25 mouse cellular contexts compared by ENCODE assay signal in genomic region chr14:8200769-8201168, GRCm38 (mm10). TPM values are rescaled to one million over a fixed set of nuclear protein-coding genes. Genes with fewer than 3 reads are reported as not detected.
DNase-seq lines count a peak whose midpoint lies in the region; ATAC-seq and TF ChIP-seq lines count a peak whose summit lies in the region.
"Had no signal": no experiment of that assay in that cellular context is flagged by ENCODE, and none has a peak within 500 bp of the region (broad histone marks: within the 10 kb centered on the region; RNA-seq: fewer than 3 reads in every experiment).

No protein-coding gene starts in this region.

- DNase-seq in forebrain, embryonic 14.5 days (ENCODE audit: low spot score): peak; percentile 44
- no peak for DNase-seq in forebrain, embryonic 11.5 days (ENCODE audit: low spot score)
- no peak for DNase-seq in frontal cortex, adult 2 months (ENCODE audit: extremely low spot score in 1 of 2, low spot score in 1 of 2)
- peak; percentile 39 for DNase-seq in heart, postnatal 0 days (ENCODE audit: low spot score)
- DNase-seq in heart, embryonic 10.5 days (ENCODE audit: low spot score): no peak
- DNase-seq in lung, embryonic 14.5 days: peak; percentile 42
- no peak for DNase-seq in lung, postnatal 0 days (ENCODE audit: low spot score)
- DNase-seq: adrenal gland, postnatal 10 days; cerebellum, adult 18-20 months; embryo, embryonic 11 days; gastrocnemius, postnatal 10 days; heart, postnatal 4 days; kidney, adult 8-10 months had no signal

- no peak for TF ChIP-seq EP300 in heart, postnatal 0 days (IDR thresholded peaks at IDR 0.05; ENCODE audit: low read depth)
- no peak for TF ChIP-seq EP300 in lung, postnatal 0 days (IDR thresholded peaks at IDR 0.05)

- H3K9me3 ChIP-seq in forebrain, embryonic 14.5 days (replicated peaks; ENCODE audit: control insufficient read depth, low read length): no peaks in the 10 kb centered on the region
- H3K9me3 ChIP-seq in forebrain, embryonic 11.5 days (ENCODE audit: control insufficient read depth, low read length): no peaks in the 10 kb centered on the region
- no peaks in the 10 kb centered on the region for H3K9me3 ChIP-seq in heart, postnatal 0 days (replicated peaks; ENCODE audit: control insufficient read depth, low read length)
- no peaks in the 10 kb centered on the region for H3K9me3 ChIP-seq in heart, embryonic 10.5 days
- no peaks in the 10 kb centered on the region for H3K9me3 ChIP-seq in lung, embryonic 14.5 days (ENCODE audit: low read depth, low read length)
- no peaks in the 10 kb centered on the region for H3K9me3 ChIP-seq in lung, postnatal 0 days (ENCODE audit: low read length)
- H3K9me3 ChIP-seq: embryonic facial prominence, embryonic 15.5 days; hindbrain, embryonic 13.5 days had no signal

- H3K4me3 ChIP-seq in forebrain, embryonic 14.5 days (ENCODE audit: low read depth, low read length): no peak overlapping the region
- H3K4me3 ChIP-seq in forebrain, embryonic 11.5 days (ENCODE audit: low read depth, low read length): no peak overlapping the region
- H3K4me3 ChIP-seq in heart, postnatal 0 days (ENCODE audit: low read depth, low read length): no peak overlapping the region
- H3K4me3 ChIP-seq in heart, embryonic 10.5 days: no peak overlapping the region
- H3K4me3 ChIP-seq in lung, embryonic 14.5 days (ENCODE audit: low read depth, low read length): no peak overlapping the region
- H3K4me3 ChIP-seq in lung, postnatal 0 days (ENCODE audit: low read depth, low read length): no peak overlapping the region
- H3K4me3 ChIP-seq: embryonic facial prominence, embryonic 15.5 days; erythroblast, embryonic 14.5 days; heart, adult 2 months; hindbrain, embryonic 13.5 days had no signal

- H3K27me3 ChIP-seq in forebrain, embryonic 14.5 days (replicated peaks; ENCODE audit: control insufficient read depth, insufficient read depth, low read length): no peaks in the 10 kb centered on the region
- H3K27me3 ChIP-seq in forebrain, embryonic 11.5 days (ENCODE audit: control insufficient read depth, insufficient read depth, low read length): no peaks in the 10 kb centered on the region
- no peaks in the 10 kb centered on the region for H3K27me3 ChIP-seq in heart, postnatal 0 days (ENCODE audit: control insufficient read depth, insufficient read depth, low read length)
- no peaks in the 10 kb centered on the region for H3K27me3 ChIP-seq in heart, embryonic 10.5 days (ENCODE audit: insufficient read depth, poor library complexity, severe bottlenecking)
- H3K27me3 ChIP-seq in lung, embryonic 14.5 days (ENCODE audit: insufficient read depth, low read length): no peaks in the 10 kb centered on the region
- H3K27me3 ChIP-seq in lung, postnatal 0 days (replicated peaks; ENCODE audit: insufficient read depth, low read length): no peaks in the 10 kb centered on the region
- H3K27me3 ChIP-seq: embryonic facial prominence, embryonic 15.5 days; hindbrain, embryonic 13.5 days had no signal

- H3K4me1 ChIP-seq in forebrain, embryonic 14.5 days (ENCODE audit: control insufficient read depth, insufficient read depth, low read length): 0 out of 2 replicates have a peak, but pooled peaks cover 3% of the 10 kb centered on the region
- no peaks in the 10 kb centered on the region for H3K4me1 ChIP-seq in forebrain, embryonic 11.5 days (replicated peaks; ENCODE audit: control insufficient read depth, insufficient read depth, low read length)
- no peaks in the 10 kb centered on the region for H3K4me1 ChIP-seq in heart, postnatal 0 days (ENCODE audit: control insufficient read depth, insufficient read depth)
- H3K4me1 ChIP-seq in heart, embryonic 10.5 days: peaks cover 1% of the 10 kb centered on the region; the same call in 1 of the 2 replicates
- no peaks in the 10 kb centered on the region for H3K4me1 ChIP-seq in lung, embryonic 14.5 days (ENCODE audit: insufficient read depth)
- no peaks in the 10 kb centered on the region for H3K4me1 ChIP-seq in lung, postnatal 0 days (ENCODE audit: insufficient read depth, low read depth, low read length)
- H3K4me1 ChIP-seq: embryonic facial prominence, embryonic 15.5 days; hindbrain, embryonic 13.5 days had no signal

- H3K36me3 ChIP-seq in forebrain, embryonic 14.5 days (ENCODE audit: control insufficient read depth, insufficient read depth, low read length): no peaks in the 10 kb centered on the region
- H3K36me3 ChIP-seq in forebrain, embryonic 11.5 days (ENCODE audit: control insufficient read depth, insufficient read depth, low read length): no peaks in the 10 kb centered on the region
- no peaks in the 10 kb centered on the region for H3K36me3 ChIP-seq in heart, postnatal 0 days (replicated peaks; ENCODE audit: control insufficient read depth, insufficient read depth, low read length)
- no peaks in the 10 kb centered on the region for H3K36me3 ChIP-seq in heart, embryonic 10.5 days
- no peaks in the 10 kb centered on the region for H3K36me3 ChIP-seq in lung, embryonic 14.5 days (ENCODE audit: insufficient read depth)
- H3K36me3 ChIP-seq in lung, postnatal 0 days (ENCODE audit: insufficient read depth, low read length): no peaks in the 10 kb centered on the region
- H3K36me3 ChIP-seq: embryonic facial prominence, embryonic 15.5 days; hindbrain, embryonic 13.5 days had no signal

- 60% methylated on average over 5 of the region's 5 CpGs for WGBS in forebrain, embryonic 14.5 days
- 82% methylated on average over 5 of the region's 5 CpGs for WGBS in forebrain, embryonic 11.5 days
- 37% methylated on average over 5 of the region's 5 CpGs for WGBS in heart, postnatal 0 days
- WGBS in heart, embryonic 10.5 days: 85% methylated on average over 5 of the region's 5 CpGs
- 55% methylated on average over 5 of the region's 5 CpGs for WGBS in lung, embryonic 14.5 days
- 66% methylated on average over 5 of the region's 5 CpGs for WGBS in lung, postnatal 0 days

- TF ChIP-seq CTCF in heart, postnatal 0 days (IDR thresholded peaks at IDR 0.05; ENCODE audit: low read depth): no peak
- TF ChIP-seq CTCF in lung, embryonic 14.5 days (IDR thresholded peaks at IDR 0.05; ENCODE audit: low read depth): no peak
- no peak for TF ChIP-seq CTCF in lung, postnatal 0 days (IDR thresholded peaks at IDR 0.05)

- H3K4me2 ChIP-seq in forebrain, embryonic 14.5 days (ENCODE audit: low read length): no peak overlapping the region
- no peak overlapping the region for H3K4me2 ChIP-seq in forebrain, embryonic 11.5 days (ENCODE audit: low read depth, low read length, severe bottlenecking)
- H3K4me2 ChIP-seq in heart, postnatal 0 days (ENCODE audit: low read depth, low read length): peak overlapping the region; percentile 6; the same call in 1 of the 2 replicates
- H3K4me2 ChIP-seq in lung, embryonic 14.5 days: no peak overlapping the region
- no peak overlapping the region for H3K4me2 ChIP-seq in lung, postnatal 0 days (replicated peaks; ENCODE audit: low read depth, low read length)
- H3K4me2 ChIP-seq: embryonic facial prominence, embryonic 15.5 days; hindbrain, embryonic 13.5 days had no signal

- no peak for ATAC-seq in forebrain, embryonic 14.5 days
- ATAC-seq in forebrain, embryonic 11.5 days (replicated peaks; ENCODE audit: low FRiP score): no peak
- peak; percentile 36; the same call in 1 of the 2 replicates for ATAC-seq in frontal cortex, adult (ENCODE audit: low TSS enrichment)
- peak; percentile 75 for ATAC-seq in heart, postnatal 0 days (ENCODE audit: insufficient read depth, low read depth)
- no peak; the same call in 1 of the 2 replicates for ATAC-seq in lung, embryonic 14.5 days (ENCODE audit: insufficient read depth)
- no peak for ATAC-seq in lung, postnatal 0 days
- ATAC-seq: inflammation-experienced regulatory T-cells, adult 6 months; intestine, postnatal 0 days had no signal

- H3K9ac ChIP-seq in forebrain, embryonic 14.5 days (ENCODE audit: low read length): no peak overlapping the region
- H3K9ac ChIP-seq in forebrain, embryonic 11.5 days (ENCODE audit: low read length): no peak overlapping the region
- H3K9ac ChIP-seq in heart, postnatal 0 days (replicated peaks; ENCODE audit: low read depth, low read length): no peak overlapping the region
- no peak overlapping the region for H3K9ac ChIP-seq in lung, embryonic 14.5 days
- no peak overlapping the region for H3K9ac ChIP-seq in lung, postnatal 0 days (replicated peaks; ENCODE audit: low read depth)
- H3K9ac ChIP-seq: embryonic facial prominence, embryonic 15.5 days; hindbrain, embryonic 13.5 days had no signal

- no peak overlapping the region for H3K27ac ChIP-seq in forebrain, embryonic 14.5 days (ENCODE audit: low read depth, low read length)
- no peak overlapping the region for H3K27ac ChIP-seq in forebrain, embryonic 11.5 days (ENCODE audit: low read depth, low read length)
- no peak overlapping the region; the same call in 1 of the 2 replicates for H3K27ac ChIP-seq in heart, postnatal 0 days (ENCODE audit: low read depth)
- no peak overlapping the region for H3K27ac ChIP-seq in heart, embryonic 10.5 days
- no peak overlapping the region for H3K27ac ChIP-seq in lung, embryonic 14.5 days (ENCODE audit: low read depth)
- H3K27ac ChIP-seq in lung, postnatal 0 days (ENCODE audit: low read length): no peak overlapping the region
- H3K27ac ChIP-seq: embryonic facial prominence, embryonic 15.5 days; heart, adult 2 months; hindbrain, embryonic 13.5 days had no signal

RNA-seq across cellular contexts. Expression of gene Kctd6, which starts 13.2 kb away (rescaled TPM):
- 7.0 and 8.4 TPM in 2 replicates for polyA plus RNA-seq in forebrain, embryonic 14.5 days (2014; fragmentation: Nextera tagmentation; extraction: Ambion mirVana)
- polyA plus RNA-seq in forebrain, embryonic 11.5 days (2014; fragmentation: Nextera tagmentation; extraction: Ambion mirVana): 13.7 and 14.3 TPM in 2 replicates
- polyA plus RNA-seq in frontal cortex, adult 2 months (2012; rRNA removed): 35.9 and 36.3 TPM in 2 replicates
- 5.8 and 7.9 TPM in 2 replicates for total RNA-seq in heart, postnatal 0 days (2014; rRNA removed; ENCODE audit: low replicate concordance)
- 11.4 and 12.6 TPM in 2 replicates for polyA plus RNA-seq in heart, postnatal 0 days (2015; fragmentation: Nextera tagmentation; extraction: Ambion mirVana)
- 3.5 and 7.2 TPM in 2 replicates for polyA plus RNA-seq in heart, embryonic 10.5 days (2016; fragmentation: Nextera tagmentation; extraction: Ambion mirVana)
- 15.6 and 16.6 TPM in 2 replicates for polyA plus RNA-seq in lung, embryonic 14.5 days (2014; fragmentation: Nextera tagmentation; extraction: Ambion mirVana)
- polyA plus RNA-seq in lung, postnatal 0 days (2015; fragmentation: Nextera tagmentation; extraction: Ambion mirVana): 18.5 and 19.5 TPM in 2 replicates

RNA-seq across cellular contexts. Expression of gene Pdhb, which starts 27.9 kb away (rescaled TPM):
- polyA plus RNA-seq in forebrain, embryonic 14.5 days (2014; fragmentation: Nextera tagmentation; extraction: Ambion mirVana): 240 and 252 TPM in 2 replicates
- polyA plus RNA-seq in forebrain, embryonic 11.5 days (2014; fragmentation: Nextera tagmentation; extraction: Ambion mirVana): 202 and 213 TPM in 2 replicates
- polyA plus RNA-seq in frontal cortex, adult 2 months (2012; rRNA removed): 220 and 233 TPM in 2 replicates
- total RNA-seq in heart, postnatal 0 days (2014; rRNA removed; ENCODE audit: low replicate concordance): 535 and 560 TPM in 2 replicates
- 1,048 and 1,051 TPM in 2 replicates for polyA plus RNA-seq in heart, postnatal 0 days (2015; fragmentation: Nextera tagmentation; extraction: Ambion mirVana)
- 332 and 445 TPM in 2 replicates for polyA plus RNA-seq in heart, embryonic 10.5 days (2016; fragmentation: Nextera tagmentation; extraction: Ambion mirVana)
- 166 and 173 TPM in 2 replicates for polyA plus RNA-seq in lung, embryonic 14.5 days (2014; fragmentation: Nextera tagmentation; extraction: Ambion mirVana)
- 129 and 140 TPM in 2 replicates for polyA plus RNA-seq in lung, postnatal 0 days (2015; fragmentation: Nextera tagmentation; extraction: Ambion mirVana)

RNA-seq across cellular contexts. Expression of gene Acox2, which starts 58.4 kb away (rescaled TPM):
- polyA plus RNA-seq in forebrain, embryonic 14.5 days (2014; fragmentation: Nextera tagmentation; extraction: Ambion mirVana): not detected in 2 replicates
- not detected in 2 replicates for polyA plus RNA-seq in forebrain, embryonic 11.5 days (2014; fragmentation: Nextera tagmentation; extraction: Ambion mirVana)
- 0.15 and 0.26 TPM in 2 replicates for polyA plus RNA-seq in frontal cortex, adult 2 months (2012; rRNA removed)
- 0.39 TPM in 1 of 2 replicates, not detected in the other for total RNA-seq in heart, postnatal 0 days (2014; rRNA removed; ENCODE audit: low replicate concordance)
- 0.15 TPM in 1 of 2 replicates, not detected in the other for polyA plus RNA-seq in heart, postnatal 0 days (2015; fragmentation: Nextera tagmentation; extraction: Ambion mirVana)
- polyA plus RNA-seq in heart, embryonic 10.5 days (2016; fragmentation: Nextera tagmentation; extraction: Ambion mirVana): 0.19 and 0.36 TPM in 2 replicates
- polyA plus RNA-seq in lung, embryonic 14.5 days (2014; fragmentation: Nextera tagmentation; extraction: Ambion mirVana): 0.47 and 0.78 TPM in 2 replicates
- 6.3 and 7.2 TPM in 2 replicates for polyA plus RNA-seq in lung, postnatal 0 days (2015; fragmentation: Nextera tagmentation; extraction: Ambion mirVana)
- total RNA-seq: common myeloid progenitor, adult 5-6 weeks; heart, postnatal 4 days; MEL had no signal
- polyA plus RNA-seq: C2C12; embryonic facial prominence, embryonic 11.5 days; erythroblast, embryonic 14.5 days; heart, embryonic 14.5 days; hindbrain, embryonic 13.5 days; inflammation-experienced regulatory T-cells, adult 6 months had no signal

Comparison
In these comparisons a context has a peak if more than half of its experiments do, and no peak if none do; other contexts are left out.
1. DNase-seq: peak in forebrain, embryonic 14.5 days (single experiment), heart, postnatal 0 days (single experiment) and lung, embryonic 14.5 days (single experiment); none in forebrain, embryonic 11.5 days (single experiment), frontal cortex, adult 2 months (0 of 2), heart, embryonic 10.5 days (single experiment) and lung, postnatal 0 days (single experiment).
2. ATAC-seq: peak in frontal cortex, adult (single experiment) and heart, postnatal 0 days (single experiment); none in forebrain, embryonic 14.5 days (single experiment), forebrain, embryonic 11.5 days (single experiment), lung, embryonic 14.5 days (single experiment) and lung, postnatal 0 days (single experiment).